Mouse (Mus musculus) olfactory bulb, adult 2 months (tissue): ENCODE measurements around the gene Olfr1150-ps1.

ENCODE experiments used
- CTCF ChIP-seq: fragments of 200-500 bp; IDR thresholded peaks from 2 replicates; pipeline ENCODE4 v1.5.1; 2012; ENCODE audit warnings: low read depth, mild to moderate bottlenecking, low read length, moderate library complexity; ENCODE audit not compliant: insufficient read depth
- POLR2A ChIP-seq: fragments of 200-500 bp; IDR thresholded peaks from 2 replicates; pipeline ENCODE4 v1.6.1; 2012; ENCODE audit warnings: mild to moderate bottlenecking, low read depth, low read length, moderate library complexity; ENCODE audit not compliant: insufficient read depth

DNA sequence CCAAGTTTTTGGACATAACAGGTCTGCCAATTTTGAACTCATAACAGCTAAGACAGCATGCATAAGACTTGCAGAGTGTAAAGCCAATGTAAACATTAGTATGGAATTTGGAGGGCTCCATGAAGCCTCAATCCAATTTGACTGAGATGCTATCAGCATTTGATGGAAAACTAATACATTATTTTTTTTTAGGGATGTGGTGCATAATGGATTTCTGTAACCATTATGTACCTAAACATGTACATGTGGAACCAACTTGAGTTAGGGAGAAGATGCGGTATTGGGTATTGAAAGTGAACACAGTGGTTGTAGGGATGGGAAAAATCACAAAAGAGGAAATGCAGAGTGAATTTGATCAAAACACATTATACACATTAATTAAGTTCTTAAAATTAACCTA, 13.6 kb upstream of the Olfr1150-ps1 start, which contains the start of gene Olfr1148:
- no peak for TF ChIP-seq CTCF
- no peak for TF ChIP-seq POLR2A
